Mouse (Mus musculus): ENCODE measurements around the gene Mgmt. TPM values are rescaled to one million over a fixed set of nuclear protein-coding genes. Genes with fewer than 3 reads are reported as not detected.
A peak's percentile ranks its signal among the peaks of the same experiment; 100 is the strongest.

The Mgmt gene
- total and polyA plus RNA-seq, 3 experiments: 5.2 to 10.8 (median 8.5) TPM

- dilution Hi-C loops (cut with MboI; ENCODE audit: extremely low pct_ligation_motif_present, extremely low pct_unique_long_range_greater_than_20kb, low sequenced_read_pairs): no loop called here
- in situ Hi-C loops (cut with MboI; ENCODE audit: low pct_ligation_motif_present, low pct_unique_long_range_greater_than_20kb, low sequenced_read_pairs): no loop called here
These were observed 192.7 kb downstream of the Mgmt start for GRCm38 (mm10) chr7:137087136-137087535.

GRCm38 (mm10) chr7:137088141-137088540 lies 193.7 kb downstream of the Mgmt start:
- TF ChIP-seq MXI1 (IDR thresholded peaks at IDR 0.05; ENCODE audit: low read depth, low read length) (no peak), JUN (IDR thresholded peaks at IDR 0.05; ENCODE audit: insufficient read depth, low read depth, low read length) (no peak), POLR2A (IDR thresholded peaks at IDR 0.05; ENCODE audit: low read depth, low read length) (no peak), TCF12 (IDR thresholded peaks at IDR 0.05; ENCODE audit: low read depth, low read length) (no peak), KAT2A (IDR thresholded peaks at IDR 0.05; ENCODE audit: insufficient replicate concordance, low read length) (no peak), RCOR1 (conservative IDR thresholded peaks at IDR 0.05; ENCODE audit: low read depth, low read length) (no peak), HCFC1 (IDR thresholded peaks at IDR 0.05; ENCODE audit: low read depth, low read length) (no peak), E2F4 (IDR thresholded peaks at IDR 0.05; ENCODE audit: insufficient replicate concordance, low read depth, low read length) (no peak), CHD2 (IDR thresholded peaks at IDR 0.05; ENCODE audit: low read length) (no peak), BHLHE40 (IDR thresholded peaks at IDR 0.05; ENCODE audit: low read depth, low read length) (no peak), EP300 (IDR thresholded peaks at IDR 0.05; ENCODE audit: low read length) (no peak), SIN3A (IDR thresholded peaks at IDR 0.05; ENCODE audit: low read length) (no peak), SMC3 (IDR thresholded peaks at IDR 0.05; ENCODE audit: low read depth, low read length) (no peak), USF1 (IDR thresholded peaks at IDR 0.05; ENCODE audit: low read depth, low read length) (no peak), ZC3H11A (IDR thresholded peaks at IDR 0.05; ENCODE audit: low read depth, low read length) (no peak), MAZ (IDR thresholded peaks at IDR 0.05; ENCODE audit: low read depth, low read length) (no peak), ETS1 (conservative IDR thresholded peaks at IDR 0.05; ENCODE audit: low read depth, low read length) (no peak), ELF1 (IDR thresholded peaks at IDR 0.05; ENCODE audit: low read depth, low read length) (no peak), NELFE (IDR thresholded peaks at IDR 0.05; ENCODE audit: low read depth, low read length) (no peak), MAFK (IDR thresholded peaks at IDR 0.05; ENCODE audit: insufficient replicate concordance, low read length) (no peak)
- no peak overlapping the region for H3K9ac ChIP-seq (ENCODE audit: insufficient read depth, low read depth)
- peaks cover 0 to 10% of the 10 kb centered on the region in 2 experiments for H3K36me3 ChIP-seq (replicated peaks in 1 of 2; ENCODE audit: control insufficient read depth in 1 of 2, insufficient read depth in 1 of 2, low read length in 1 of 2)
- DNase-seq (ENCODE audit: extremely low read depth): no peak
- no peaks in the 10 kb centered on the region for H3K79me2 ChIP-seq (replicated peaks; ENCODE audit: control insufficient read depth, extremely low read depth, insufficient read depth, poor library complexity, severe bottlenecking)
- no peaks in the 10 kb centered on the region for H3K9me3 ChIP-seq (replicated peaks; ENCODE audit: low read length)
- H3K4me1 ChIP-seq (ENCODE audit: control insufficient read depth in 1 of 2, insufficient read depth in 2 of 2): peaks cover 4 to 16% of the 10 kb centered on the region in 2 experiments; a peak in 2 of 4 replicates
- dilution Hi-C loops (cut with MboI; ENCODE audit: extremely low pct_ligation_motif_present, extremely low pct_unique_long_range_greater_than_20kb, low sequenced_read_pairs) (no loop called here), in situ Hi-C loops (cut with MboI; ENCODE audit: low pct_ligation_motif_present, low pct_unique_long_range_greater_than_20kb, low sequenced_read_pairs) (no loop called here)
- H3K4me3 ChIP-seq (replicated peaks in 1 of 3; ENCODE audit: low read depth in 2 of 3, low read length in 2 of 3, poor library complexity in 1 of 3): no peak overlapping the region
- H3K4me2 ChIP-seq (ENCODE audit: insufficient read depth, low read depth, poor library complexity, severe bottlenecking): no peak overlapping the region
- H3K27ac ChIP-seq (ENCODE audit: insufficient read depth, low read depth): no peak overlapping the region
- H3K27me3 ChIP-seq (replicated peaks): no peaks in the 10 kb centered on the region

More at GRCm38 (mm10) chr7:137087136-137087535, 192.7 kb downstream of the Mgmt start:
- Histone ChIP-seq H3K4me1 (ENCODE audit: control insufficient read depth in 1 of 2, insufficient read depth in 2 of 2) (peaks cover 4 to 16% of the 10 kb centered on the region in 2 experiments; a peak in 2 of 4 replicates), H3K79me2 (replicated peaks; ENCODE audit: control insufficient read depth, extremely low read depth, insufficient read depth, poor library complexity, severe bottlenecking) (no peaks in the 10 kb centered on the region), H3K4me2 (ENCODE audit: insufficient read depth, low read depth, poor library complexity, severe bottlenecking) (no peak overlapping the region), H3K27me3 (replicated peaks) (no peaks in the 10 kb centered on the region), H3K4me3 (replicated peaks in 1 of 3; ENCODE audit: low read depth in 2 of 3, low read length in 2 of 3, poor library complexity in 1 of 3) (no peak overlapping the region), H3K36me3 (replicated peaks in 1 of 2; ENCODE audit: control insufficient read depth in 1 of 2, insufficient read depth in 1 of 2, low read length in 1 of 2) (peaks cover 0 to 9% of the 10 kb centered on the region in 2 experiments), H3K9ac (ENCODE audit: insufficient read depth, low read depth) (no peak overlapping the region), H3K27ac (ENCODE audit: insufficient read depth, low read depth) (no peak overlapping the region), H3K9me3 (replicated peaks; ENCODE audit: low read length) (no peaks in the 10 kb centered on the region)
- TF ChIP-seq EP300 (IDR thresholded peaks at IDR 0.05; ENCODE audit: low read length) (no peak), MXI1 (IDR thresholded peaks at IDR 0.05; ENCODE audit: low read depth, low read length) (no peak), HCFC1 (IDR thresholded peaks at IDR 0.05; ENCODE audit: low read depth, low read length) (no peak), RCOR1 (conservative IDR thresholded peaks at IDR 0.05; ENCODE audit: low read depth, low read length) (no peak), USF2 (conservative IDR thresholded peaks at IDR 0.05; ENCODE audit: low read depth, low read length) (no peak), TBP (conservative IDR thresholded peaks at IDR 0.05; ENCODE audit: low read depth, low read length) (no peak), IRF4 (IDR thresholded peaks at IDR 0.05; ENCODE audit: low read depth, low read length) (no peak), ETS1 (conservative IDR thresholded peaks at IDR 0.05; ENCODE audit: low read depth, low read length) (peak; percentile 30; the same call in 1 of the 2 replicates), BHLHE40 (IDR thresholded peaks at IDR 0.05; ENCODE audit: low read depth, low read length) (peak; percentile 45; the same call in 1 of the 2 replicates), TCF12 (IDR thresholded peaks at IDR 0.05; ENCODE audit: low read depth, low read length) (no peak), NELFE (IDR thresholded peaks at IDR 0.05; ENCODE audit: low read depth, low read length) (no peak), MYC (IDR thresholded peaks at IDR 0.05; ENCODE audit: low read depth, low read length) (no peak), ZC3H11A (IDR thresholded peaks at IDR 0.05; ENCODE audit: low read depth, low read length) (no peak), MAFK (IDR thresholded peaks at IDR 0.05; ENCODE audit: insufficient replicate concordance, low read length) (no peak), PAX5 (IDR thresholded peaks at IDR 0.05; ENCODE audit: low read length) (no peak)
- peak; percentile 31 for DNase-seq (ENCODE audit: extremely low read depth)

Data from CH12.LX (cell line).